Mouse (Mus musculus) adrenal gland, adult 2 months (tissue): ENCODE measurements around the gene Arid3a. TPM values are rescaled to one million over a fixed set of nuclear protein-coding genes. Genes with fewer than 3 reads are reported as not detected.
A peak's percentile ranks its signal among the peaks of the same experiment; 100 is the strongest.

Experiments
- DNase-seq: peaks from one replicate; pipeline ENCODE4 v3.0.0; 2021
- polyA plus RNA-seq: library from polyadenylated mRNA; depleted of rRNA; stranded (reverse); fragments of >200 nt; gene quantifications from 2 replicates; pipeline ENCODE4 v1.2.3, GENCODE M21; 2012
- total RNA-seq, 2 experiments: library from RNA; stranded (reverse); gene quantifications; 2 replicates each; pipeline ENCODE4 v1.2.3; 2021

Gene Arid3a
- total and polyA plus RNA-seq, 3 experiments = 4.6 to 6.5 (median 5.9) TPM

GRCm38 (mm10) chr10:79927324-79928029, 634 bp downstream of the Arid3a start:
- DNase-seq = no peak

GRCm38 (mm10) chr10:79928030-79928694, 1.3 kb downstream of the Arid3a start:
- DNase-seq = peak; percentile 78

- no peak for DNase-seq
Measured at GRCm38 (mm10) chr10:79928907-79929701, 2.3 kb downstream of the Arid3a start.

GRCm38 (mm10) chr10:79929967-79930825, 3.4 kb downstream of the Arid3a start:
- DNase-seq = no peak

- no peak for DNase-seq
Measured at GRCm38 (mm10) chr10:79930826-79931186, 4.0 kb downstream of the Arid3a start.

- no peak for DNase-seq
Measured at GRCm38 (mm10) chr10:79931797-79932196, 5.0 kb downstream of the Arid3a start.

- DNase-seq = peak; percentile 54
Measured at GRCm38 (mm10) chr10:79932736-79933135, 5.9 kb downstream of the Arid3a start.

GRCm38 (mm10) chr10:79933145-79933679, 6.4 kb downstream of the Arid3a start:
- DNase-seq = no peak

GRCm38 (mm10) chr10:79933861-79934260, 7.0 kb downstream of the Arid3a start:
- no peak for DNase-seq

- DNase-seq = peak; percentile 89
Measured at GRCm38 (mm10) chr10:79934272-79934721, 7.5 kb downstream of the Arid3a start.

- no peak for DNase-seq
Measured at GRCm38 (mm10) chr10:79934794-79935569, 8.1 kb downstream of the Arid3a start.

- DNase-seq = peak; percentile 49
Measured at GRCm38 (mm10) chr10:79936284-79936910, 9.6 kb downstream of the Arid3a start.

GRCm38 (mm10) chr10:79936911-79937441, 10.1 kb downstream of the Arid3a start:
- peak; percentile 95 for DNase-seq

- DNase-seq = no peak
Measured at GRCm38 (mm10) chr10:79937775-79938526, 11.1 kb downstream of the Arid3a start.

- no peak for DNase-seq
Measured at GRCm38 (mm10) chr10:79940749-79941148, 13.9 kb downstream of the Arid3a start.

- DNase-seq = no peak
Measured at GRCm38 (mm10) chr10:79942988-79943387, 16.1 kb downstream of the Arid3a start.

GRCm38 (mm10) chr10:79943471-79943901, 16.6 kb downstream of the Arid3a start:
- no peak for DNase-seq

GRCm38 (mm10) chr10:79945507-79946234, 18.8 kb downstream of the Arid3a start:
- DNase-seq = no peak
